Mouse (Mus musculus) heart, postnatal 0 days (tissue): Measurements from ENCODE around the gene Mtmr10. TPM values are rescaled to one million over a fixed set of nuclear protein-coding genes. Genes with fewer than 3 reads are reported as not detected.

ENCODE experiments used
- ATAC-seq: fragments of 200-750 bp; cut with Nextera tagmentation; 2 replicates; pipeline ENCODE4 v1.8.0; 2017; ENCODE audit warnings: low read depth, moderate number of reproducible peaks, moderate library complexity; ENCODE audit not compliant: insufficient read depth
- DNase-seq: peaks from one replicate; pipeline ENCODE4 v3.0.0-alpha.2; 2016; ENCODE audit warnings: low spot score
- H3K27ac ChIP-seq: fragments of 300-500 bp; sonication (generic); 2 replicates; pipeline ENCODE4 v1.5.1; 2014; ENCODE audit warnings: low read depth, mild to moderate bottlenecking
- H3K27me3 ChIP-seq: fragments of 300-500 bp; sonication (generic); 2 replicates; pipeline ENCODE4 v1.6.1; 2014; ENCODE audit warnings: low read length, mixed read lengths; ENCODE audit not compliant: control insufficient read depth, insufficient read depth
- H3K36me3 ChIP-seq: fragments of 300-500 bp; sonication (generic); replicated peaks from 2 replicates; pipeline ENCODE4 v1.6.1; 2014; ENCODE audit warnings: low read length, mixed read lengths; ENCODE audit not compliant: control insufficient read depth, insufficient read depth
- H3K4me1 ChIP-seq: fragments of 300-500 bp; sonication (generic); 2 replicates; pipeline ENCODE4 v1.6.1; 2014; ENCODE audit warnings: antibody characterized with exemption; ENCODE audit not compliant: control insufficient read depth, insufficient read depth
- H3K4me2 ChIP-seq: fragments of 300-500 bp; sonication (generic); 2 replicates; pipeline ENCODE4 v1.6.1; 2014; ENCODE audit warnings: low read depth, mild to moderate bottlenecking, low read length, moderate library complexity
- H3K4me3 ChIP-seq: fragments of 300-500 bp; sonication (generic); 2 replicates; pipeline ENCODE4 v1.5.1; 2014; ENCODE audit warnings: low read depth, low read length
- H3K9ac ChIP-seq: fragments of 300-500 bp; sonication (generic); replicated peaks from 2 replicates; pipeline ENCODE4 v1.6.1; 2014; ENCODE audit warnings: low read depth, low read length, mixed read lengths
- H3K9me3 ChIP-seq: fragments of 300-500 bp; sonication (generic); replicated peaks from 2 replicates; pipeline ENCODE4 v1.6.1; 2016; ENCODE audit warnings: low read length; ENCODE audit not compliant: control insufficient read depth
- CTCF ChIP-seq: IDR thresholded peaks from 2 replicates; pipeline ENCODE4 v1.5.1; 2016; ENCODE audit warnings: antibody characterized with exemption, control low read depth, low read depth
- EP300 ChIP-seq: IDR thresholded peaks from 2 replicates; pipeline ENCODE4 v1.6.1; 2016; ENCODE audit warnings: antibody characterized with exemption, low read depth
- WGBS: fragments of 180-500 bp; shearing (Covaris S2); extraction: QIAGEN DNeasy Blood & Tissue Kit; methylation state at CpG from one replicate; pipeline ENCODE4 v1.1.7; 2014; 5-methylcytosine and 5-hydroxymethylcytosine counted together
- polyA plus RNA-seq: library from polyadenylated mRNA; unstranded; fragments of >200 nt; fragmentation: Nextera tagmentation; extraction: Ambion mirVana; gene quantifications from 2 replicates; pipeline ENCODE4 v1.2.1, GENCODE M21; 2015
- total RNA-seq: library from RNA; depleted of rRNA; stranded (reverse); fragments of >200 nt; gene quantifications from 2 replicates; pipeline ENCODE4 v1.2.3, GENCODE M21; 2014; ENCODE audit warnings: low replicate concordance

The Mtmr10 gene
- total and polyA plus RNA-seq, 2 experiments from 2014 or later: 4.1 to 5.3 TPM

- H3K9ac ChIP-seq: no peak overlapping the region
- no peaks in the 10 kb centered on the region for H3K27me3 ChIP-seq
- WGBS: 66% methylated on average over 3 of the region's 3 CpGs
- no peaks in the 10 kb centered on the region for H3K4me1 ChIP-seq
- H3K4me2 ChIP-seq: no peak overlapping the region
- H3K36me3 ChIP-seq: peaks cover 68% of the 10 kb centered on the region
- ATAC-seq (no peak), DNase-seq (no peak)
- no peaks in the 10 kb centered on the region for H3K9me3 ChIP-seq
- H3K4me3 ChIP-seq: no peak overlapping the region
- TF ChIP-seq EP300 (no peak), CTCF (no peak)
- H3K27ac ChIP-seq: no peak overlapping the region
Observed at GRCm38 (mm10) chr7:64360586-64360945, 73.1 kb downstream of the Mtmr10 start.

GRCm38 (mm10) chr7:64365863-64366262 is 78.4 kb downstream of the Mtmr10 start:
- Histone ChIP-seq H3K4me3 (no peak overlapping the region), H3K9me3 (no peaks in the 10 kb centered on the region), H3K4me1 (no peaks in the 10 kb centered on the region), H3K4me2 (no peak overlapping the region), H3K27me3 (no peaks in the 10 kb centered on the region), H3K27ac (no peak overlapping the region), H3K36me3 (peaks cover 79% of the 10 kb centered on the region), H3K9ac (no peak overlapping the region)
- TF ChIP-seq CTCF: no peak
- TF ChIP-seq EP300: no peak
- WGBS: 90% methylated on average over 5 of the region's 5 CpGs
- ATAC-seq (no peak), DNase-seq (no peak)

- TF ChIP-seq EP300: no peak
- TF ChIP-seq CTCF: no peak
- Histone ChIP-seq H3K9ac (no peak overlapping the region), H3K4me1 (peaks cover 5% of the 10 kb centered on the region), H3K4me2 (no peak overlapping the region), H3K36me3 (peaks cover 42% of the 10 kb centered on the region), H3K4me3 (no peak overlapping the region), H3K27ac (no peak overlapping the region), H3K27me3 (no peaks in the 10 kb centered on the region), H3K9me3 (no peaks in the 10 kb centered on the region)
- ATAC-seq: no peak
- WGBS: 81% methylated on average over 6 of the region's 6 CpGs
- DNase-seq: no peak
Observed at GRCm38 (mm10) chr7:64369841-64370240, 82.4 kb downstream of the Mtmr10 start.

- Histone ChIP-seq H3K9ac (no peak overlapping the region), H3K27me3 (no peaks in the 10 kb centered on the region), H3K4me1 (peaks cover 5% of the 10 kb centered on the region), H3K27ac (no peak overlapping the region), H3K4me2 (no peak overlapping the region), H3K36me3 (peaks cover 31% of the 10 kb centered on the region), H3K4me3 (no peak overlapping the region), H3K9me3 (no peaks in the 10 kb centered on the region)
- no peak for TF ChIP-seq EP300
- no peak for TF ChIP-seq CTCF
- no peak for DNase-seq
- WGBS: 88% methylated on average over 23 of the region's 23 CpGs
- no peak for ATAC-seq
Observed at GRCm38 (mm10) chr7:64371940-64372878, 84.8 kb downstream of the Mtmr10 start.

GRCm38 (mm10) chr7:64373147-64373829 is 85.8 kb downstream of the Mtmr10 start:
- Histone ChIP-seq H3K4me1 (peaks cover 5% of the 10 kb centered on the region), H3K4me3 (peak overlapping the region; percentile 73), H3K9me3 (no peaks in the 10 kb centered on the region), H3K27me3 (no peaks in the 10 kb centered on the region), H3K4me2 (peak overlapping the region; percentile 82), H3K36me3 (peaks cover 33% of the 10 kb centered on the region), H3K27ac (peak overlapping the region; percentile 96), H3K9ac (peak overlapping the region; percentile 72)
- WGBS: 10% methylated on average over 18 of the region's 18 CpGs
- TF ChIP-seq EP300: no peak
- no peak for TF ChIP-seq CTCF
- no peak for ATAC-seq
- DNase-seq: no peak
